Mouse (Mus musculus) heart, adult 9 months (tissue): ENCODE data around the gene Vps16.

Experiments
- DNase-seq, 2 experiments: peaks; one replicate each; pipeline ENCODE4 v3.0.0; 2022; ENCODE audit warnings: low spot score in 2 of 2

Gene Vps16

GRCm38 (mm10) chr2:130421781-130422620, 2.1 kb upstream of the Vps16 start:
- no peak for DNase-seq

DNA sequence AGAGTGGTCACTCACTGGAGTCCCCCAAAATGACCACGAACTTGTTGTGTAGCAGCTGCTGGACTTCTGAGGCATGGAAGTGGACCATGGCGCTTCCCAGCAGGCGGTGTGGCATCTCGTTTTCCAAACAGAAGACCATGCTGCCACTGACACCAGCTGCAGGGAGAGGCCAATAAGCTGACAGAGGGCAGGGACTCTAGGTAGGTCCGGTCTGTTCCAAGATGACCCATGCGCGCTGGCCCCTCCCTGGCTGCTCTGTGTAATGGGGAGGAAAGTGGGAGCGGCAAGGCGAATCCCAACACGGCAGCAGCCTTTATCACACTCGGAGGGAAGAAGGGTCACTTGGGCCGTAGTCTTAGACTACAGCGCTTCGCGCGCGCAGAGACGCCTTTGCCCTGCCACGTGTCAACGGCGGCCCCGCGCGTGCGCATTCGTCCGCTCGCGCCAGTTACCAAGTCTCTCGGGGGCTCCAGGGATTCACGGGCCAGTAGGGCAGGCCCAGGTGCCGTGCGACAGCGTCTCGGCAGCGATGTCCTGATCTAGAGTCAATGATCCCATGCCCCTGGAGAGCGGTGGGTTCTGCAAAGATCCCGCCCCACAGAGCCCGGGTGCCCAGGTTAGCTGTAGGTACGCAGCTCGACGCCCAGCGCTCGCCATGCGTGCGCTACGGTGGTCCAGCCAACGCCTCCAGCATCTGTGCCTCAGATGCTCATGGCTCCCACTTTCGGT, 578 bp upstream of the Vps16 start:
- peak; percentile 69 to 75 for DNase-seq

DNA sequence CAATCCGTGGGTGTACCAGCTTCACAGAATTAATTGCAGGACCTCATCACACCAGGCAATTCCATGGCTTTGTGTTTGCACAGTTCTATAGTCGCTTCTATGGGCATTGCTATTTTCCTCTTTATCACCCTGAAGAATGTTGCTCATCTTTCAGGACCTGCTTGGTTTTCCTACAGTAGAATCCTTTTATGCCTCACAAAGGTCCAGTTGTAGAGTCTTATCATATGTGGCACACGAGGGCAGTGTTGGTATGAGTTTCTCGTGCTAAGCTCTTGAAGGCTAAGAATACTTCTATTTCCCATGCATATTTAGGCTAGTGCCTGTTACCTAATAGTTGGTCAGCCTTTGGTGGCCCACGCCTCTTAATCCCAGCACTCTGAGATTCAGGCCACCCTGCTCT, 973 bp downstream of the Vps16 start:
- DNase-seq: no peak

- DNase-seq: no peak
Measured at GRCm38 (mm10) chr2:130429851-130430250, 5.7 kb downstream of the Vps16 start.

DNA sequence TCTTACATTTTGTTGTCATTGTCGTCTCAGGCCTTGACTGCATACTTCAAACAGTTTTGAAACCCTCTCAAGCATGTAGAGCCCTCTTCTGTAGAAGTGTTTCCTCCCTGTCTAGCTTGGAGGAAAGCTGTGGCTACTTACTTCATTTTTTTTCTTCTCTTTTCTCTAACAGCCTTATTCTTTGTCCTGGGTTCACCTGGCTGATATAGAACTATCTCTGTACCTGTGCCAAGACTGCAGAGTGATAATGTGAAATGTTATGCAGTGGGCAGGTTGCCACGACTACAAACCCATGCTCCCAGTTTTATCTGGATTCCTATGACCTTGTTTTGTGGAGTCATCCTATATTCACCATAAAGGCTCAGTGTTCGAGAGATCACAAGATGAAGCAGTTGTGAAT, 6.3 kb downstream of the Vps16 start:
- DNase-seq: no peak

GRCm38 (mm10) chr2:130432157-130432556, 8.0 kb downstream of the Vps16 start:
- DNase-seq: no peak

DNA sequence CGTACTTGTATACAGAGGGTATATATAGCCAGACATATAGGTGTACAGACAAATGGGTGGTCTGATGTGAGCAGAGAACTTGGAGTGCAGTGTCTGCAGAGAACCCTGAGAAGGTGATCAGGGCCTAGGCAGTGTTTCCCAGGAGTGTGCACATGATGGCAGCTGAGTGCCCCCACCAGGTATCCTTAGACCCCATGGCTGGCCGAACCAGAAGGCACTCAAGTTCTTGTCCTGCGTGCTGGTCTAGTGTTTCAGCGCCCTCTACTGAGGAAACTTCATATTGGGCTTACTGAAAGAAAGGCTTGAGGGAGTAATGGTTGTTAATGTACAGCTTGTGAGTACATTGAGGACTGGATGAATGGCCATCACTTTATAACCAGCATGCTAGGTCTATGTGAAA, 9.0 kb downstream of the Vps16 start:
- no peak for DNase-seq

DNA sequence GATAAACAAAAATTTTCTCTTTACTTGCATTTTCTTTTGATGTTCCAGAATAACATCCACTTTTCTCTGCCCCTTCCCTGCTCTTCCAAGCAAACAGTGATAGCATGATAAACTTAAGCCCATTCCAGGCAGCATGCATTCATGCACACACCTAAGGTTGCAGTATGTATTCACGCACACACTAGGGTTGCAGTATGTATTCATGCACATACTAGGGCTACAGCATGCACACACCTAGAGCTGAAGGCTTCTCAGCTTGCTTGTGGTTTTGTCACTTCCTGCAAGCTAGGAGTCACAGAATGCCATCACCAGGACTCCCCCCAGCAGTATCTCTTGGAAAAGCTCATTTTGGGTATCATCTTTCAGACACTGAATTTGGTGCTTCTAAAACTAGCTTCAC, 12.6 kb downstream of the Vps16 start:
- DNase-seq: no peak

GRCm38 (mm10) chr2:130438861-130439260, 14.7 kb downstream of the Vps16 start:
- DNase-seq: no peak

- DNase-seq: no peak
Measured at GRCm38 (mm10) chr2:130439840-130440480, 15.8 kb downstream of the Vps16 start.

DNA sequence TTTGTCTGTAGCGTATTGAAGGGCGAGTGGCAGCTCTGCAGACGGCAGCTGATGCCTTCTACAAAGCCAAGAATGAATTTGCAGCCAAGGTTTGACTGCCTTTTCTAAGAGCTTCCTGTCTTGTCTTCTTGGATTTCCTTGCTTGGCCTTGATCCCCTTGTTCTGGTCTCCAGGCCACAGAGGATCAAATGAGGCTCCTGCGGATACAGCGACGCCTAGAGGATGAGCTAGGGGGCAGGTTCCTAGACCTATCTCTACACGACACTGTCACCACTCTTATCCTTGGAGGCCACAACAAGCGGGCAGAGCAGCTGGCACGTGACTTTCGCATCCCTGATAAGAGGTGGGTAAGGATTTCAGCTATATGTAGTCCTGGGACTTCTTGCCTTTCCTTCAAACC, 18.0 kb downstream of the Vps16 start:
- DNase-seq: no peak

DNA sequence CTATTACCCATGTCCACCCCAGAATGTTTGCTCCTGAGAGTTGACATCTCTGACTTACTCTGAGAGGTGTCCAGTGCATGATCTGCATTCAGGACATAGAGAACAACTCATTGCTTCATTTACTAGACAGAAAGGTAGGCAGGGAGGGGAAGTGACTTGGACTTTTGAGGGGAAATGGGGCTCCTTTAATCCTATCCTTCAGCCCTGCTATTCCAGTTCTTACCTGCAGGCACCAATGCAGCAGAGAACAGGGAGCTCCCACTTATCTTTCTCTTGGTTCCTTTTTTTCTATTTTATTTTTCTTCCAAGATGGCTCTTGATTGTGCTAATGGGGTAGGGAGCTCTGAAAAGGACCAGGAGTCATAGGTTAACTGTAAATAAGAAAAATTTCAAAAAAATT, 24.3 kb downstream of the Vps16 start:
- DNase-seq: no peak

DNA sequence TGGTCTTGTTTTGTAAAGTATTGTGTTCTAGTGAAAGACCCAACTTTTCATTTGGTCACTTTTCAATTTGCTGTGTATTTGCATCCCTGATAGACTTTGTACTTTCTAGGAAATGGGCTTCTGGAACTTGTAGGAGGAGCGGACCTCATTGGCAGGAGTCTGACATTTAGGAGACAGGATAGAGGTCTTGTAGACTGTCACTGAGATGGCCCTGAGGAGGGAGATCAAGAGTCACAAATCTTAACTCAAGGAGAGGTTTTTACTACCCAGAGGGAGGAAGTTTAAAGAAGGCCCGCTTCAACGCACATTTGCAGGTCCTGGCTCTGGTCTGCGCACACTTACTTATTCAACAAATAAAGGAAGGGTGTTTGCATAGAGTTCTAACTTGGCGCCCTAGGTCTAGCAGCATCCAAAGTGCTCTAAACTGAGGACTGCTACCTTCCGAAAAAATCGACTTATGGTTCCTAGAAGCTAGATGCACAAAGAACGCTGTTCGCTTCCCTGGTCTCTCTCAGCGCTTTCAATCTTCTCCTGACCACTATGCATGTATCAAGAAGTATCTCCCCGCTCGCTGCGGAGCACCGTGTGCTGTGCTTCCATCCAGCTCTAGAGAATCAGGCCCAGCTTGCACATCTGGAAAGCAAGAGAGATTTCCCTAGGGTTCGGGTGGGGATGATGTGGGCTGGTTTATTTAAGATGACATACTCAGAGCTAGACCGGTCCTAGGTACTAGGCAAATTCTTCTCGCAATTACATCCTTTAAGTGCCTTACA, 25.1 kb downstream of the Vps16 start:
- peak; percentile 7 to 22 for DNase-seq

GRCm38 (mm10) chr2:130449794-130450433, 25.8 kb downstream of the Vps16 start, which contains the start of gene Ptpra:
Gene Ptpra, plus strand, starts transcription at chr2:130450278.
- DNase-seq: peak; percentile 92

DNA sequence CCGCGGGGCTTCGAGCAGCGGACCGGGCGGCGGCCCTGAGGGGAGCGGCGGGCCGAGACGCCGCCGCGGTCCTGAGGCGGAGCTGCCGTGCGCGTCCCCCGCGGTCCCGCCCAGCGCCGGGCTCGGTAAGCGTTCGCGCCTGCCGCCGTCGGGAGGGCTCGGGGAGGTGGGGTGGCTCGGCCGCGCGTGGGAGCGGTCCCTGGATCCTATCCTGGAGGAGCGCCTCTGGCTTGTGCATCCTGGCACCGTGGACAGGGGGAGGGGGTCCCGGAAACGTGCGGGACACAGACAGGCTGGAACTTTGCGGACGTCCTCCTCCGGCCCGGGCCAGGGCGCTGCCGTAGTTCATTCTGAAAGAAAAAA, 26.3 kb downstream of the Vps16 start:
- DNase-seq: peak in 1 of 2 experiments; percentile 86

DNA sequence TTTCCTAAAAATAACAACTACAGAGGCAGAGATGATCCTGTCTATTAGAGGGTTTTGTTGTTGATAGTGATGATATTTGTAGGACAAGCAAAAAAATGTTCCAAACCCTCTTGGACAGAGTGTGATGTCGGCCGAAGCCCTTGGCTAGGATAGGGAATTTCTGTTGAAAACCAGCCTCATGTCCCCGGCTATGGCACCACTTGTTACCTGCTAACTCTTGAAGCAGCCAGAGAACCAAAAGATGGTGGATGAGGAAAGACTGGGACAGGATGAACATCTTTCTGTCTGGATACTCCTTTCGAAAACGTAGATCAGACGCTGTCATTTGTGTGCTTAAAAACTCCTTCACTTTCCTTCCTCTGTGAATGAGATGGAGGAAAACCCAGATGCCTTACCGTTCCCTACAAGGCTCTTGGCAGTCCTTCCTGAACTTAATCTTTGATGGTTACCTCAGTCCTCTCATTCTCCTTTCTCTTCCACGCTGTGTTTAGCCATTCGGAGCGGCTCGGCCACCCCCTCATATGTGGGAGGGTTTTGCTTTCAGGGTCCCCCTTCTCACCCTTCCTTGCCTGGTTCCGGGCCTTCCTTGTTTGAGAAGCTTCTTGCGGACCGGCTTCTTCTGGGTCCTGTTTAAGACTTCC, 27.1 kb downstream of the Vps16 start:
- DNase-seq: no peak

DNA sequence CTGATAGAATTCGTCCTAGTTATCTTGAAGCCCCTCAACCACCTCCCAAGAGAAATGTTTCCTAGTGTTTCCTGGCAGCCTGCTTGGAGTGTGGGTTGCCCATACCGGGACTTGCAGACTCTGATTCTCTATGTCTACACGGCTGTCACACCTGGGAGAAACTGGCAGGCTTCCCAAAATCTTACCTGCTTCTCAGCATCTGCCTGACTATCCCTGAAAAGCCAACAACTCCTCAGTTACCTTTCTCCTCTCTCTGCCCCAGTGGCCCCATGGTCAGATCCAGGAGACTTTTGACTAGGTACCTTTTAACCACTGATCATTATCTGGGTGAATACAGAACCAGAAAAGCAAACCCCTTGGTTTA, 27.6 kb downstream of the Vps16 start:
- DNase-seq: no peak

GRCm38 (mm10) chr2:130452266-130452665, 28.1 kb downstream of the Vps16 start:
- DNase-seq: no peak

- DNase-seq: no peak
Measured at GRCm38 (mm10) chr2:130453421-130453820, 29.3 kb downstream of the Vps16 start.

- DNase-seq: no peak
Measured at GRCm38 (mm10) chr2:130454748-130455370, 30.7 kb downstream of the Vps16 start.

DNA sequence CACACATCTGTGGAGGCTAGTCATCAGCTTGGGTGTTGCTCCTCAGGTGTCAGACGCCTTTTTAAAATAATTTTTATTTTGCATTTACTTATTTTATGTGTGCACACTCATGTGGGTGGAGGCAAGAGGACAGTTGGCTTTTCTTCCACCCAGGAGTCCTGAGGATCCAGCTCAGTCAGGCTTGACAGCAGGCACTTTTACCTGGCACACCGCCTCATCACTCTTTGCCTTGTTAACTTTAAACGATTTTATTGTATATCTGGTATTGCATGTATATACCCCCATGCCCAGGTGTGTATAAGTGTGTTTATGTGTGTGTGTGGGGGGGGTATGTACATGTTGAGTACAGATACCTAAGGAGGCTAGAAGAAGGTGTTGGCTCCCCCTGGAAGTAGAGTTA, 33.7 kb downstream of the Vps16 start:
- no peak for DNase-seq
